Mouse (Mus musculus) liver, embryonic 13.5 days (tissue): ENCODE data around the gene Hspb2. TPM values are rescaled to one million over a fixed set of nuclear protein-coding genes. Genes with fewer than 3 reads are reported as not detected.

Source experiments
- ATAC-seq: fragments of 200-750 bp; cut with Nextera tagmentation; 2 replicates; pipeline ENCODE4 v1.8.0; 2017; ENCODE audit warnings: low read depth, mild to moderate bottlenecking, moderate number of reproducible peaks, moderate library complexity
- DNase-seq: peaks from one replicate; pipeline ENCODE4 v3.0.0; 2022
- H3K27ac ChIP-seq: fragments of 300-500 bp; sonication (generic); 2 replicates; pipeline ENCODE4 v1.5.1; 2015; ENCODE audit warnings: moderate library complexity, mild to moderate bottlenecking, inconsistent platforms
- H3K27me3 ChIP-seq: fragments of 300-500 bp; sonication (generic); 2 replicates; pipeline ENCODE4 v1.6.1; 2015; ENCODE audit warnings: mild to moderate bottlenecking, inconsistent platforms
- H3K36me3 ChIP-seq: fragments of 300-500 bp; sonication (generic); 2 replicates; pipeline ENCODE4 v1.6.1; 2015; ENCODE audit warnings: mild to moderate bottlenecking, inconsistent platforms
- H3K4me1 ChIP-seq: fragments of 300-500 bp; sonication (generic); replicated peaks from 2 replicates; pipeline ENCODE4 v1.6.1; 2015; ENCODE audit warnings: inconsistent platforms
- H3K4me2 ChIP-seq: fragments of 300-500 bp; sonication (generic); 2 replicates; pipeline ENCODE4 v1.6.1; 2015; ENCODE audit warnings: inconsistent platforms, mild to moderate bottlenecking, moderate library complexity
- H3K4me3 ChIP-seq: fragments of 300-500 bp; sonication (generic); replicated peaks from 2 replicates; pipeline ENCODE4 v1.5.1; 2015; ENCODE audit warnings: mild to moderate bottlenecking, inconsistent platforms
- H3K9ac ChIP-seq: fragments of 300-500 bp; sonication (generic); 2 replicates; pipeline ENCODE4 v1.6.1; 2015; ENCODE audit warnings: mild to moderate bottlenecking, inconsistent platforms
- H3K9me3 ChIP-seq: fragments of 300-500 bp; sonication (generic); replicated peaks from 2 replicates; pipeline ENCODE4 v1.6.1; 2016; ENCODE audit warnings: inconsistent platforms
- WGBS: fragments of 180-500 bp; shearing (Covaris S2); methylation state at CpG from one replicate; pipeline ENCODE4 v1.1.7; 2015; ENCODE audit not compliant: insufficient replicate concordance; 5-methylcytosine and 5-hydroxymethylcytosine counted together
- polyA plus RNA-seq: library from polyadenylated mRNA; unstranded; fragments of >200 nt; fragmentation: Nextera tagmentation; extraction: Ambion mirVana; gene quantifications from 2 replicates; pipeline ENCODE4 v1.2.1, GENCODE M21; 2015

The Hspb2 gene
- polyA plus RNA-seq, 1 experiment from 2014 or later: 1.4 TPM

DNA sequence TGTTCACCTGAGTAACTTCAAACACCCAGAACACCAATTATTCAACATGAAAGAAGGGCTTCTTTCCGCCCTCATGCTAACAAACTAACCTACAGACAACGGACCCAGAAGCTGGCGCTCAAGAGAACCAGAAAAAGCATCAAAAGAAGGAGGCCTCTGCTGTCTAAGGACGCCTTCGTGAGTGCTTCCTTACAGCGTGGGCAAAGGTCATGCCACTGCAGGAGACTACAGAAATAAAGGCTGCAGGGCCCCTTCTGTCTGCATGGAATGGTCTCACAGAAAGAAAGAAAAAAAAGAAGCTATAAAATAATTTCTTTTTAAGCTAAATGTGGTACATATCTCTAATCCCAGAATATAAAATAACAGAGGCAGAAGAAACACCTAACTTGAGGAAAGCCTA, 47.2 kb downstream of the Hspb2 start:
- no peak for ATAC-seq
- H3K36me3 ChIP-seq: no peaks in the 10 kb centered on the region

More for the DNA sequence above, 47.2 kb downstream of the Hspb2 start:
- no peak for DNase-seq
- H3K27me3 ChIP-seq: peaks cover 28% of the 10 kb centered on the region
- H3K4me1 ChIP-seq: peaks cover 4% of the 10 kb centered on the region
- no peak overlapping the region for H3K4me3 ChIP-seq
- H3K9me3 ChIP-seq: no peaks in the 10 kb centered on the region
- no peak overlapping the region for H3K4me2 ChIP-seq
- H3K27ac ChIP-seq: no peak overlapping the region
- no peak overlapping the region for H3K9ac ChIP-seq
- 45% methylated on average over 6 of the region's 6 CpGs for WGBS

Other genes with a start within 250 kb of the Hspb2 start
- gene Pts, start 223.6 kb downstream of the Hspb2 start, polyA plus RNA-seq: 41.6 and 43.4 TPM in 2 replicates
- 5.7 and 5.9 TPM in 2 replicates for gene Il18, start 197.5 kb downstream of the Hspb2 start, polyA plus RNA-seq
- gene Bco2, start 197.2 kb downstream of the Hspb2 start, polyA plus RNA-seq: 0.24 and 0.37 TPM in 2 replicates
- not detected in 2 replicates for gene Tex12, start 191.0 kb downstream of the Hspb2 start, polyA plus RNA-seq
- gene Sdhd, start 148.5 kb downstream of the Hspb2 start, polyA plus RNA-seq: 350 and 370 TPM in 2 replicates
- 208 and 218 TPM in 2 replicates for gene Timm8b, start 148.4 kb downstream of the Hspb2 start, polyA plus RNA-seq
- 1.8 and 2.1 TPM in 2 replicates for gene Pih1d2, start 135.0 kb downstream of the Hspb2 start, polyA plus RNA-seq
- gene Nkapd1, start 134.9 kb downstream of the Hspb2 start, polyA plus RNA-seq: 10.4 and 11.6 TPM in 2 replicates
- gene Dlat, start 92.6 kb downstream of the Hspb2 start, polyA plus RNA-seq: 33.7 and 45.2 TPM in 2 replicates
- 0.70 and 0.93 TPM in 2 replicates for gene Dixdc1, start 12.8 kb downstream of the Hspb2 start, polyA plus RNA-seq
- gene 2310030G06Rik, start 5.8 kb downstream of the Hspb2 start, polyA plus RNA-seq: 2.5 and 3.3 TPM in 2 replicates
- 8.7 and 11.0 TPM in 2 replicates for gene Cryab, start 1.0 kb downstream of the Hspb2 start, polyA plus RNA-seq
- 11.8 and 13.2 TPM in 2 replicates for gene Fdxacb1, start 15.9 kb upstream of the Hspb2 start, polyA plus RNA-seq
- 15.9 and 17.5 TPM in 2 replicates for gene Alg9, start 22.7 kb upstream of the Hspb2 start, polyA plus RNA-seq
- 13.4 and 14.6 TPM in 2 replicates for gene 1110032A03Rik, start 23.2 kb upstream of the Hspb2 start, polyA plus RNA-seq
- 97.1 and 117 TPM in 2 replicates for gene Ppp2r1b, start 92.9 kb upstream of the Hspb2 start, polyA plus RNA-seq